Mouse (Mus musculus) right cerebral cortex, adult 18-20 months (tissue): ENCODE measurements around the gene Dnah7c.
"Not testable (repeated sequence)": the region's sequence is repeated elsewhere in the genome, so short reads cannot be mapped to it uniquely, and the experiment has no call there.

Source experiments
- DNase-seq: peaks from one replicate; pipeline ENCODE4 v3.0.0; 2022; ENCODE audit warnings: mixed read lengths

Gene Dnah7c

GRCm38 (mm10) chr1:46733405-46734106 lies 308.2 kb downstream of the Dnah7c start:
- DNase-seq, result not testable (repeated sequence)

- not testable (repeated sequence) for DNase-seq
These were observed 309.1 kb downstream of the Dnah7c start for GRCm38 (mm10) chr1:46734455-46734854.

GRCm38 (mm10) chr1:46764600-46764999 lies 339.2 kb downstream of the Dnah7c start:
- not testable (repeated sequence) for DNase-seq

GRCm38 (mm10) chr1:46769318-46769717 lies 343.9 kb downstream of the Dnah7c start:
- DNase-seq, result not testable (repeated sequence)

- not testable (repeated sequence) for DNase-seq
These were observed 344.8 kb downstream of the Dnah7c start for GRCm38 (mm10) chr1:46770077-46770695.

- DNase-seq, result not testable (repeated sequence)
These were observed 356.8 kb downstream of the Dnah7c start for GRCm38 (mm10) chr1:46782227-46782626.

- no peak for DNase-seq
These were observed 379.7 kb downstream of the Dnah7c start for GRCm38 (mm10) chr1:46805074-46805473.

GRCm38 (mm10) chr1:46808630-46809029 lies 383.2 kb downstream of the Dnah7c start:
- not testable (repeated sequence) for DNase-seq

- no peak for DNase-seq
These were observed 392.5 kb downstream of the Dnah7c start for GRCm38 (mm10) chr1:46817934-46818333.

- DNase-seq, result no peak
These were observed 397.0 kb downstream of the Dnah7c start for GRCm38 (mm10) chr1:46822256-46822972.

- no peak for DNase-seq
These were observed 404.9 kb downstream of the Dnah7c start for GRCm38 (mm10) chr1:46830066-46830843.

- no peak for DNase-seq
These were observed 406.5 kb downstream of the Dnah7c start for GRCm38 (mm10) chr1:46831927-46832326.

GRCm38 (mm10) chr1:46843406-46843805 lies 418.0 kb downstream of the Dnah7c start:
- DNase-seq, result peak; percentile 23

- DNase-seq, result no peak
These were observed 418.9 kb downstream of the Dnah7c start for GRCm38 (mm10) chr1:46844281-46844680.

- DNase-seq, result no peak
These were observed 419.8 kb downstream of the Dnah7c start for GRCm38 (mm10) chr1:46845221-46845620.

- DNase-seq, result peak; percentile 75
These were observed 424.4 kb downstream of the Dnah7c start for GRCm38 (mm10) chr1:46849758-46850157.

GRCm38 (mm10) chr1:46851586-46851985 lies 426.2 kb downstream of the Dnah7c start:
- no peak for DNase-seq

GRCm38 (mm10) chr1:46852216-46852599 lies 426.8 kb downstream of the Dnah7c start:
- DNase-seq, result no peak

GRCm38 (mm10) chr1:46852600-46853272 lies 427.3 kb downstream of the Dnah7c start:
- peak; percentile 74 for DNase-seq

- DNase-seq, result peak; percentile 97
These were observed 428.1 kb downstream of the Dnah7c start for GRCm38 (mm10) chr1:46853317-46854035.

GRCm38 (mm10) chr1:46854036-46854900 lies 428.9 kb downstream of the Dnah7c start:
- DNase-seq, result no peak
